Mouse (Mus musculus): ENCODE results near the gene Clic4. TPM values are rescaled to one million over a fixed set of nuclear protein-coding genes. Genes with fewer than 3 reads are reported as not detected.
"Not testable (repeated sequence)": the region's sequence is repeated elsewhere in the genome, so short reads cannot be mapped to it uniquely, and the experiment has no call there.

Gene Clic4
- polyA plus RNA-seq, 1 experiment, result 34.7 TPM

DNA sequence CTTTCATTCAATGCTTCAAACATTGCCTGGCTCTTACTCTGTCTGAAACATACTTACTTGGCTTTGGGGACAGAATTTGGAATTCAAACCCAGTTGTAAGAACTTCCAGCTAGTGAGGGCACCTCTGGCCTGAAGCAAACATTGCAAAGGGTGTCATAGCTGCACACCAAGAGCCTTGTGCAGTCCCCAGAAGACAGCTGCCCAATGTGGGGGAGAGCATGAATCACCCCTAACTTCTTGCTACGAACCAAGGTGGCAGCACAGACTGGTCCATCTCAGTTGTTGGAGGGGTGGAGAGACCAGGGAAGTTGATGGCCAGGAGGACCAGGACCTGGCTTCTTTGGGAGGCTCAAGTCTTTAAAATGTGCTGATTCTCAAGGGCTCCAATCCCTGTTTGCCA lies 81.4 kb downstream of the Clic4 start:
- DNase-seq (ENCODE audit: low read depth in 1 of 2, low spot score in 2 of 2), result no peak
- no peak for TF ChIP-seq POLR2A (IDR thresholded peaks at IDR 0.05; ENCODE audit: low read depth, low read length)
- no peak for TF ChIP-seq CTCF (IDR thresholded peaks at IDR 0.05; ENCODE audit: extremely low read depth, insufficient read depth, insufficient read length, insufficient replicate concordance)
- Histone ChIP-seq H3K36me3 (ENCODE audit: control insufficient read depth, insufficient read depth, low read length) (no peaks in the 10 kb centered on the region), H3K27me3 (ENCODE audit: control insufficient read depth, insufficient read depth, low read length) (no peaks in the 10 kb centered on the region), H3K4me3 (ENCODE audit: extremely low read depth, insufficient read depth, insufficient read length) (no peak overlapping the region), H3K4me1 (ENCODE audit: control insufficient read depth, insufficient read depth, insufficient read length) (no peaks in the 10 kb centered on the region), H3K27ac (ENCODE audit: insufficient read depth, low read length) (no peak overlapping the region)
- 72% methylated on average over 1 of the region's 1 CpGs for WGBS

- H3K27ac ChIP-seq (ENCODE audit: insufficient read depth, low read length), result no peak overlapping the region
- 97% methylated on average over 1 of the region's 1 CpGs for WGBS
- no peaks in the 10 kb centered on the region for H3K27me3 ChIP-seq (ENCODE audit: control insufficient read depth, insufficient read depth, low read length)
- no peak overlapping the region for H3K4me3 ChIP-seq (ENCODE audit: extremely low read depth, insufficient read depth, insufficient read length)
- no peak for DNase-seq (ENCODE audit: low read depth in 1 of 2, low spot score in 2 of 2)
- no peaks in the 10 kb centered on the region for H3K36me3 ChIP-seq (ENCODE audit: control insufficient read depth, insufficient read depth, low read length)
- TF ChIP-seq POLR2A (IDR thresholded peaks at IDR 0.05; ENCODE audit: low read depth, low read length) (no peak), CTCF (IDR thresholded peaks at IDR 0.05; ENCODE audit: extremely low read depth, insufficient read depth, insufficient read length, insufficient replicate concordance) (no peak)
- H3K4me1 ChIP-seq (ENCODE audit: control insufficient read depth, insufficient read depth, insufficient read length), result no peaks in the 10 kb centered on the region
Measured at GRCm38 (mm10) chr4:135190364-135190763, 82.2 kb downstream of the Clic4 start.

DNA sequence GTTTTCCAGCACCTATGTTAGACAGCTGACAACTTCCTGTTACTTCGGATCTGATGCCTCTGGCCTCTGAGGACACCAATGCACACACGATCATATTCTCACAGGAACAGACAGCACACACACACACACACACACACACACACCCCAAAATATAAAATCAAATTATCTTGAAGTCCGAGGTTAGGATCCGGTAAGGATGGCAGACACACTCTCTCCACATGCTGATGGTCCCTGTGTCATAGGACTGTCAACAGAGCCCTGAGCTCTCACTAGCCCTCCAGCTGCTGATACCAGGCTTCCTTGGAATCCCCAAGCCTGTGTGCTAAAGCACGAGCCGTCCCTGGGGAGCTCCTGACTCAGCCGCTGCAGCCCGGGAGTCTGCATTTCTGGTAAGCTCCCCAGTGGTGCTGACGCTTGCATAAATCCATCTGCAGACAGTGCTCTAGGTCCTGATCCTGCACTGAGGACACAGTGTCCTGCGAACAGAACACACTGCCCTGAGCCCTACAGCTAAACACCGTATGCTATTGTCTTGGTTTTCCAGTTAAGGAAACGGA lies 83.1 kb downstream of the Clic4 start:
- Histone ChIP-seq H3K4me1 (ENCODE audit: control insufficient read depth, insufficient read depth, insufficient read length) (no peaks in the 10 kb centered on the region), H3K4me3 (ENCODE audit: extremely low read depth, insufficient read depth, insufficient read length) (no peak overlapping the region), H3K27me3 (ENCODE audit: control insufficient read depth, insufficient read depth, low read length) (no peaks in the 10 kb centered on the region), H3K36me3 (ENCODE audit: control insufficient read depth, insufficient read depth, low read length) (no peaks in the 10 kb centered on the region), H3K27ac (ENCODE audit: insufficient read depth, low read length) (no peak overlapping the region)
- 83% methylated on average over 12 of the region's 12 CpGs for WGBS
- no peak for DNase-seq (ENCODE audit: low read depth in 1 of 2, low spot score in 2 of 2)
- TF ChIP-seq POLR2A (IDR thresholded peaks at IDR 0.05; ENCODE audit: low read depth, low read length) (no peak), CTCF (IDR thresholded peaks at IDR 0.05; ENCODE audit: extremely low read depth, insufficient read depth, insufficient read length, insufficient replicate concordance) (no peak)

GRCm38 (mm10) chr4:135184277-135184676 lies 88.3 kb downstream of the Clic4 start:
- not testable (repeated sequence) for H3K27me3 ChIP-seq (ENCODE audit: control insufficient read depth, insufficient read depth, low read length); H3K4me1 ChIP-seq (ENCODE audit: control insufficient read depth, insufficient read depth, insufficient read length); DNase-seq (ENCODE audit: low read depth in 1 of 2, low spot score in 2 of 2); H3K27ac ChIP-seq (ENCODE audit: insufficient read depth, low read length); H3K4me3 ChIP-seq (ENCODE audit: extremely low read depth, insufficient read depth, insufficient read length); H3K36me3 ChIP-seq (ENCODE audit: control insufficient read depth, insufficient read depth, low read length)
- 94% methylated on average over 7 of the region's 13 CpGs for WGBS

DNA sequence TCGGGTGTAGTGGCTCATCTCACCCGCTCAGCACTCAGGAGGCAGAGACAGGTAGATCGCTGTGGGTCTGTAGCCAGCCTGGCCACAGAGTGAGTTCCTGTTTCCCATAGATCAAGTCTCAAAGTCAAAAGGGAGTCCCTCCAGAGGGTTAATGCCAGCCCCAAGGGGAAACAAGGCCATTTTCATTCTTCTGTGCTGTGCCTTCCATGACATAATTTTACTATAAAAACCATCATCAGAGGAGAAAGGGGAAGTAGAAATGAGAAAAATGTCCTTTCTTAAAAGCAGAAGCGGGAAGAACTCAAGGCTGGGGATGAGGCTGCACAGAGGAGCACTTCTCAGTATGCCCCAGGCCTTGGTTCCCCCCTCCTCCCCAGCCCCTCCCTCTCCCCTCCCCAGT lies 90.8 kb downstream of the Clic4 start:
- WGBS, result 15% methylated on average over 4 of the region's 4 CpGs
- DNase-seq (ENCODE audit: low read depth in 1 of 2, low spot score in 2 of 2), result peak in 1 of 2 experiments; percentile 59
- no peaks in the 10 kb centered on the region for H3K27me3 ChIP-seq (ENCODE audit: control insufficient read depth, insufficient read depth, low read length)
- TF ChIP-seq POLR2A (IDR thresholded peaks at IDR 0.05; ENCODE audit: low read depth, low read length) (no peak), CTCF (IDR thresholded peaks at IDR 0.05; ENCODE audit: extremely low read depth, insufficient read depth, insufficient read length, insufficient replicate concordance) (no peak)
- H3K4me3 ChIP-seq (ENCODE audit: extremely low read depth, insufficient read depth, insufficient read length), result no peak overlapping the region
- H3K36me3 ChIP-seq (ENCODE audit: control insufficient read depth, insufficient read depth, low read length), result no peaks in the 10 kb centered on the region
- H3K27ac ChIP-seq (ENCODE audit: insufficient read depth, low read length), result peak overlapping the region; percentile 25; the same call in 1 of the 2 replicates
- H3K4me1 ChIP-seq (ENCODE audit: control insufficient read depth, insufficient read depth, insufficient read length), result peaks cover 9% of the 10 kb centered on the region; the same call in 1 of the 2 replicates

- H3K36me3 ChIP-seq (ENCODE audit: control insufficient read depth, insufficient read depth, low read length), result peaks cover 13% of the 10 kb centered on the region
- peak overlapping the region; percentile 23 for H3K27ac ChIP-seq (ENCODE audit: insufficient read depth, low read length)
- no peak overlapping the region for H3K4me3 ChIP-seq (ENCODE audit: extremely low read depth, insufficient read depth, insufficient read length)
- WGBS, result 17% methylated on average over 5 of the region's 5 CpGs
- DNase-seq (ENCODE audit: low read depth in 1 of 2, low spot score in 2 of 2), result peak in 1 of 2 experiments; percentile 53
- H3K27me3 ChIP-seq (ENCODE audit: control insufficient read depth, insufficient read depth, low read length), result no peaks in the 10 kb centered on the region
- peak; percentile 51; the same call in 1 of the 2 replicates for TF ChIP-seq CTCF (IDR thresholded peaks at IDR 0.05; ENCODE audit: extremely low read depth, insufficient read depth, insufficient read length, insufficient replicate concordance)
- TF ChIP-seq POLR2A (IDR thresholded peaks at IDR 0.05; ENCODE audit: low read depth, low read length), result no peak
- H3K4me1 ChIP-seq (ENCODE audit: control insufficient read depth, insufficient read depth, insufficient read length), result peaks cover 9% of the 10 kb centered on the region; the same call in 1 of the 2 replicates
Measured at GRCm38 (mm10) chr4:135179077-135179481, 93.5 kb downstream of the Clic4 start.

DNA sequence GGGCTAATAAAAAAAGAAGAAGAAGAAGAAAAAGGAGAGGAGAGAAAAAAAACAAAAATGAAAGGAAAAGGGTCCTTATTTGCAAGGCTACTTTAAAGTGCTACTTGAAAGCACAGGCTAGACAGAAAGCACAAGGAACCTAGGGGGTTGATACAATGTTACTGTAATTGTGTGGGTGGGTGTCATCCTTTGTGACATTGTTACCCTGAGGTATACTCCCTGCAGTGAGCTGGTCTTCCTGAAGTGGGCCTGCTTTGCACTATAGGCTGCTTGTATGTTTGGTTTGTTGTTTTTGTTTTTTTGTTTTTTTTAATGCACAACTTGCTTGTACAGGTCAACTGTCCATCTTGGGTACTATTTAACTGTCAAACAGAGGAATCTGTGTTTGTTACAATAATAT lies 95.0 kb downstream of the Clic4 start:
- Histone ChIP-seq H3K4me3 (ENCODE audit: extremely low read depth, insufficient read depth, insufficient read length) (no peak overlapping the region), H3K27ac (ENCODE audit: insufficient read depth, low read length) (no peak overlapping the region), H3K36me3 (ENCODE audit: control insufficient read depth, insufficient read depth, low read length) (peaks cover 21% of the 10 kb centered on the region), H3K27me3 (ENCODE audit: control insufficient read depth, insufficient read depth, low read length) (no peaks in the 10 kb centered on the region), H3K4me1 (ENCODE audit: control insufficient read depth, insufficient read depth, insufficient read length) (peaks cover 9% of the 10 kb centered on the region; the same call in 1 of the 2 replicates)
- TF ChIP-seq CTCF (IDR thresholded peaks at IDR 0.05; ENCODE audit: extremely low read depth, insufficient read depth, insufficient read length, insufficient replicate concordance) (no peak), POLR2A (IDR thresholded peaks at IDR 0.05; ENCODE audit: low read depth, low read length) (no peak)
- DNase-seq (ENCODE audit: low read depth in 1 of 2, low spot score in 2 of 2), result no peak
